Mouse (Mus musculus): ENCODE results near the gene Bscl2.

DNA sequence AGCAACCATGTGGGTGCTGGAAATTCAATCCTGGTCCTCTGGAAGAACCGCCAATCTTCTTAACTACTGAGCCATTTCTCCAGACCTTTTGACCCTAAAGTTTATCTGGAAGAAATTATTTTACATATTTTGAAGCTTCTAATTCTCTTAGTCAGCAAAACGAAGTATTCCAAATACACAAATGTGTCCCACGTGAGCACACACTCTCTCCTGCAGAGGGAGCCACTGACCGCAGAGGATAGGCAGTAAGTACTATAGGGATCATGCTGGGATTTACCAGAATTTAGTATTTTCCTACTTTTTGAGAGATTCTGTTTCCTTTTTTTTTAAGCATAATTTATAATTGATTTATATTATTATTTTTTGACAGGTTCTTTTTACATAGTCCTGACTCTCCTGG lies 20.4 kb downstream of the Bscl2 start:
- peak; percentile 86 for TF ChIP-seq CTCF (IDR thresholded peaks at IDR 0.05; ENCODE audit: insufficient read depth, low read length)
- TF ChIP-seq POLR2A (IDR thresholded peaks at IDR 0.05; ENCODE audit: borderline replicate concordance, extremely low read depth, low read depth, low read length): no peak
